Mouse (Mus musculus) layer of hippocampus, postnatal 36 days (tissue): ENCODE results near the gene Zfp260. TPM values are rescaled to one million over a fixed set of nuclear protein-coding genes. Genes with fewer than 3 reads are reported as not detected.
"Not testable (repeated sequence)": the region's sequence is repeated elsewhere in the genome, so short reads cannot be mapped to it uniquely, and the experiment has no call there.

Source experiments
- DNase-seq, 2 experiments: peaks; one replicate each; pipeline ENCODE4 v3.0.0; 2022
- total RNA-seq, 2 experiments: library from RNA; stranded (reverse); gene quantifications; 2 replicates each; pipeline ENCODE4 v1.2.3; 2021

Zfp260 gene
- 10 to 100 TPM; 76.8 to 83.7 TPM for total RNA-seq

DNA sequence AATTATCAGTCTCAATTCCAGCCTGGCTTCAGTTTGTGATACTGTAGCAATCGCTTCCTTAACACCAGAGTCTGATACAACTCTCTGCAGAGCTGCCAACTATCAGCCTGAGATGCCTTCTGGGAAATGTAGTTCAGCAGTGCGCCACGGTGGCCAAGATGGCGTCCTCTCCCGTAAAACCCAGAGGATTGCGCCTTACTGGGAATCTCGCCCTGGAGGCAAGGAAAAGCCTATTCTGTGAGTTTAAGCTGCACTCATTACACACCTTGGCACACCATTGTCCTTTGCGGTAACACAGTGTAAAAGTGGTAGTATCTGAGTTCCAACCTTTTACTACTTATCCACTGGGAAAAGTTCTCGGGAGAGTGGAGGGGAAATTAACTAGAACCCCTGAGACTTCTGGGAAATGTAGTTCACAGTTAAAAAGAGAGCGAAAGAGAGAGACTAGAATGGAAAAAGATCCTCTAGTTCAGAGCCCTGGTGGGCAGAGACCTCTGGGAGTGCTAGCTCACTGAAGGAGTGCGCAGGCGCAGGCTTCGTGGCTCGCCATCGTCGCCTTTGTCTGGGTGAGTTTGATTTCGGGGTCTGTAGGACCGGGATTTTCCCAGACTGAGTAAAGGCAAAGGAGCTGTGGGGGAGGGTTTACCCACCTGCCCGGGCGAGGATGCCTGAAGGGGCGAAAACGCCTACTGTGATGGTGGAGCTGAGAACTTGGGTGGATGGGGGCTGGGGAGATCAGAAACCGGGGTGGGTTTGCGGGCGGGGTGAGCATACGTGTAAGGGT lies at the start of gene Zfp260:
Gene Zfp260 (plus strand): TSS at position 132 of the 784 bp plus-strand sequence.
- peak; percentile 89 to 90 for DNase-seq

DNA sequence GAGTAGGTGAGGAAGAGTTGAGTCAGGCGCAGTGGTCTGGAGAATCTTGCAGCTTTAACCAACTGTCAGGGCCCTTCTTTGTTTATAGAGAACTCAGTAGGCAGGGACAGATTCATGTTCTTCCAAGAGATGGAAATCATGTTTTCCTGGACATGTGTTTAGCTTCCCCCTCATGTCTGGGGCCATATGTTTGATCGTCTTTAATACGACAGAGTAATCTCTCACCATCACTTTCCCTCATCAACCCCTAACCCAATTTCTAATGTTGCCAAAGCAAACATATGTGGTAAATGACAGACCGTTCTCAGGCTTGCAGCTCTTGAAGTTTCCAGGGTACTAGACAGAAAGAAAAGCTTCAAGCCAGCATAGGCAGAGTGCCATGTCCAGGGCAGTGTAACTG lies 46.5 kb upstream of the Zfp260 start:
- peak; percentile 15 to 18 for DNase-seq

DNA sequence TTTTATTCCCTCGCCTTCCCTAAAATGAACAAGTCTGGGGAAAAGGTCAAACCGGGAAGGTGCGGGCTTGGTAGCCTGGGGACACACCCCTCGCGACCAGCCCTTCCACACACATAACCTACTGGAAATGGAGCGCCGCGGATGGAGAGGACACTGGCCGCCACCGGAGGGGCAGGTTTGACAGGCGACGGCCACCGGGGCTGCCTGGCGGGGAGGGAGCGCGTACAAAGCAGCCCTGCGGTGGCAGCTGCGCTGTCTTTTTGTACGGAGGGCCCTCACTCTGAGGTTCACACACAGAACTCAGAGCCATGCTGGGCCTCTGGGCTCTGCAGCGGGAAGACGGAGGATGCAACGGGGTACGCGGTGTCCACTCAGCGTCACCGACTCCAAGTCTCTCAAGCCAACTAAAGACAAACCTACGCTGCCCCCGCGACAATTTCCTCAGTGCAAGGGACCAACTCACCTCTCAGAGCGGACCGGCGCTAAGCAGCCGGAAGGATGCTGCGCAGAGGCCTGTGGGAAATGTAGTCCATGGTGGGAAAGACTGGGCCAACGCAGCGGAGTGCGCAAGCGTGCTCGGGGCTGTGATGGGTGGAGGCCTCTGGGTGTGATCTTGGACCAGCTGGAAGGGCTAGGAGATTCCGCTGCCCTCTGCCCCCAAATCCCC lies 43.6 kb upstream of the Zfp260 start, which contains the start of gene Zfp14:
Gene Zfp14 (minus strand): TSS at position 499 of the 667 bp plus-strand sequence.
- peak; percentile 93 to 94 for DNase-seq

GRCm38 (mm10) chr7:30053591-30053990 lies 41.0 kb upstream of the Zfp260 start:
- DNase-seq: no peak

GRCm38 (mm10) chr7:30060341-30060740 lies 34.2 kb upstream of the Zfp260 start:
- no peak for DNase-seq

DNA sequence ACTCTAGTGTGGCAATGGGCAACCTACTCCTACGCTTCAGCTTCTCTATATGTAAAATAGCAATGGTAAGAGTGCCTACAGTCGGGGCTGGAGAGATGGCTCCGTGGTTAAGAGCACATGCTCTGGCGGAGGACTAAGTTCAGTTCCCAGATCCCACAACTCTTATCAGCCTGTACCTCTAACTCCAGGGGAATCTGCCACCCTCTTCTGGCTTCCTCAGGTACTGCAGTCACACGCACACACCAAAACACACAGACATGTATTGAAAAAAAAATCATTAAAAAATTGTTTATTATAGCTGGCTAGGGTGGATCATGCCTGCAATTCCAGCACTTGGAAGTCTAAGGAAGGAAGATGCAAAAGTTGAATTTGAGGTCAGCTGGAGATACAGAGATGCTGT lies 32.1 kb upstream of the Zfp260 start:
- DNase-seq: no peak

DNA sequence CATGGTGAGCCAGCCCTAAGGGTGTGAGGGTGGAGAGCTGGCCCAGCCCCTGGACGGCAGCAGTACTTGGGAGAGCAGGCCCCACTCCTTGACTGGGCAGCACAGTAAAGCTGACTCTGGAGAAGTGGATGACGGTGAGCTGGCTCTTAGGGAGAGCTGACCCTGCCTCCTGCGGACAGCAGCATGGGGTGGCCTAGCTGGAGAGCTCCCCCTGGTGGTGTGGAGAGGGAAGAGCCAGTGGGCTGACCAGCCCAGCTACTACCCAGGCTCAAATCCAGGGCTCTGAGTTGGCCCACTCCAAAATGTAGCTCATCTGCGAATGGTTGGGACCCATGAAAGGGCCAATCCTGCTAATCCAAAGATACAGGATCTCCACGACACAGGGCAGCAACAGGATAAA lies 30.0 kb upstream of the Zfp260 start:
- no peak for DNase-seq

DNA sequence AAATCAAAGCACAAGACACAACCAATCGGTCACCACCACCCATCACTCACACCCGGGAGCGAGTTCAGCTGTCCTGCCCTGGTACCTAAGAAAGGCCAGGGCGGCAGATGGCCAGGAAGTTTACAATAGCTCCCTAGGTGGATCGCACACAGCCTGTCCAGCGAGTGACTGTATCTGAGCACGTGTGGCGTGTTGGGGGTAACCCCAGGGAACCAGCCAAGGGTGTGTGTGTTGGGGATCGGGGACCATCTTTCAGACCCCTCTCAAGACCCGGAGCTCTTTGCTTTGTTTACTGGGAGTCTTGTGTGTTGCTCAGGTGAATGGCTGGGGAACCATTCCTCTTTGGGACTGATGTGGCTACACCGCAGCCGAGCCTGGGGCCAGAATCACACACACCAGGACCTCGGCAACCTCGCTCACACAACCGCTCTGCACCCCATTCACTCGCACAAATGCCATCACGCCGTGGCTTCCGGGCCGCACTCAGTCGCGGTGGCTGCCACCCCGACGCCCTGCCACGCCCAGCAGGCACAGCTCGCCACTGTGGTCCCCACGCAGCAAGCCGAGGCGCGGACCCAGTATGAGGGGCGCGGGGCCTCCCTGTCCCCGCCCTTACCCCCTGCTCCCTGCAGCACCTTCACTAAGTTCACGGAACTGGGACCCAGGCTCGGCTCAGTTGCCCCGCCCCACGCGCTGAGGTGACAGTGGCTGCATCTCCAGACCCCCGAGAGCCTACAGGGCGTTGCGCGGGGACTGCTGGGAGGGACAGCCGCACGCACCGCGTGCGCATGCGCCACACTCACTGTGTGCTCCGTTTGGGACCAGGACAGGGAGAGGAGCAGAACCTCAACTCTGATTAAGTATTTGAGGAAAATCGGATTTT lies 22.2 kb upstream of the Zfp260 start, which contains the start of gene Zfp82:
Gene Zfp82 (minus strand): TSS at position 755 of the 883 bp plus-strand sequence.
- peak; percentile 80 to 81 for DNase-seq

GRCm38 (mm10) chr7:30086524-30086923 lies 8.1 kb upstream of the Zfp260 start:
- DNase-seq: peak in 1 of 2 experiments; percentile 22

- DNase-seq: no peak
Measured at GRCm38 (mm10) chr7:30089405-30089804, 5.2 kb upstream of the Zfp260 start.

DNA sequence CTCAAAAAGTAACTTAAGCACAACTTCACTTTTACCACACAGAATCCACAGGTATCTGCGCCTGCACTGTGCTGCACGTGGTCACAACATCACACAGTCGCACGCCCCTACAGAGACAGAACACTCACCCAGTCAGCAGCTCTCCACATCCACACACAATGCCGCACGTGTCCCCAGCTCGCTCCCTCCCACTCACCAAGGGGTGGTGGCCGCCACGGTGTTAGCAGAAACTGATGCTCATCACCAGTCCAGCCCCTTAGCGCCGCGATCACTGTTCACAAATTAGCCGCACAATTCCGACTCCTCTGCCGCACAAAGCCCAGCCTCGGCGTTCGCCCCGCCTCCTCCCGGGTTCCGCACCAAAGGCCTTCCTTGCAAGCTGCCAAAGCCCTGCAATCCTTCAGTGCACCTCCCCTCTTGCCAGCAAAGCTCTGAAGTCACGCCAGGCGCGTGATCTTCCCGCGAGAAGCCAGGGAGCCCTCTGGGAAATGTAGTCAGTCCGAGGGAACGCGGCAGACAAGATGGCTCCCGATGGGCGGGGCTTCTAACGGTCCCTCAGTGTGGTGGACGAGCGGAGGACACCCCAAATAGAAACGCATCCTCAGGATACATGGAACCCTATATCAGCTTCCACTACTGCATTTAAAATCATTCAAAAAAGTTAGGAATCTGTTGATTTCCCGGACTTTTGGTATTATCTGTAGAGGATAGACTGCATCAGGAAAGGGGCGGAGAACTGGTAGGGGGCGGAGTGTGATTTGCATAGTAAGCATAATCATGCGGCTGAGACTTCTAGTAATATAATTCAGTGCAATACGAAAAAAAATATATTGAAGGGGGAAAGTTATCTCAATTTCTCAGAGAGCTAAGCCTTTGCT lies 4.2 kb upstream of the Zfp260 start, which contains the start of the genes Gm26920 and Zfp566:
Gene Gm26920 (minus strand): TSS at position 319 of the 878 bp plus-strand sequence.
Gene Zfp566 (minus strand): TSS at position 436 of the 878 bp plus-strand sequence.
- peak; percentile 95 to 97 for DNase-seq

- DNase-seq: no peak
Measured at GRCm38 (mm10) chr7:30090970-30091585, 3.5 kb upstream of the Zfp260 start.

DNA sequence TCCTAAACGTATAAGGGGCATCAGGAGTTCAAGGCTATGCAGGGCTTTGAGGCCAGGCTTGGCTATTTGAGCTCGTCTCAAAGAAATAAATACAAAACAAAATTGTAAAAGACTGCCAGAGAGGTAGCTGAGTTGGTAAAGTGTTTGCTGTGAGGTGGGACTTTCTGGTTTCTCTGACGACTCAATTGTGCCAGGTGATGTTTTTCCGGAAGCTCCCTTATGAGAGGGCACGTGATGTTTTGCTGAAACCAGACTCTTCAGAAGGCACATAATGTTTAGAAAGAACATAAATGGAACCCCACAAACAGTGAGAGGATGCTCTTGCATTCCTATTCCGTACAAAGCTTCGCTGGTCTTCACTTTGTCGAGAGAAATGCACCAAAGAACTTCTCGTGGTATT lies 1.9 kb upstream of the Zfp260 start:
- DNase-seq: no peak

DNA sequence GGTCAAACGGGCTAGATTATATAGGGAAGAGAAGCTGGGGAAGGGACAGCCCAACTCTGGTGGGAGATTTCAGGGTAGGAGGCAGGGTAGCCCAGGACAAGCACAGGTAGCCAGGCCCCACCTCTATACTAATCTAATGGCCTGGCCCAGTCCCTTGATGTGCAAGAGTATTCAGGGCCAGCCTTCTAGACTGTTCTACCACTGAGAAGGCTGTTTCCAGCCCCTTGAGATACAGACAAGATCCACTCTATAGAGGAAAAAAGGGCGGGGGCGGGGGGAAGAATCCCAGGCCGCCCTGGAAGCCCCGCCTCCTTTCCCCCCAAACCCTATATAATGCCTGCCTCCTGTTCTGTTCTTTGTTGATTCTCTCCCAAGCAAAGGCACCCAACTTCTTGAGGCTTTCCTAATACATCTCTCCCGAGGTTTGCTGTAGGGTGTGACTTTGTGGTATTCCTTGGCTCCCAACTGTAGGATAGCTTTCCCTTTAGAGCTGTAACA lies 610 bp upstream of the Zfp260 start:
- no peak for DNase-seq

- DNase-seq: no peak
Measured at GRCm38 (mm10) chr7:30095551-30096125, 1.1 kb downstream of the Zfp260 start.

- peak; percentile 81 to 82 for DNase-seq
Measured at GRCm38 (mm10) chr7:30099297-30099696, 4.7 kb downstream of the Zfp260 start.

DNA sequence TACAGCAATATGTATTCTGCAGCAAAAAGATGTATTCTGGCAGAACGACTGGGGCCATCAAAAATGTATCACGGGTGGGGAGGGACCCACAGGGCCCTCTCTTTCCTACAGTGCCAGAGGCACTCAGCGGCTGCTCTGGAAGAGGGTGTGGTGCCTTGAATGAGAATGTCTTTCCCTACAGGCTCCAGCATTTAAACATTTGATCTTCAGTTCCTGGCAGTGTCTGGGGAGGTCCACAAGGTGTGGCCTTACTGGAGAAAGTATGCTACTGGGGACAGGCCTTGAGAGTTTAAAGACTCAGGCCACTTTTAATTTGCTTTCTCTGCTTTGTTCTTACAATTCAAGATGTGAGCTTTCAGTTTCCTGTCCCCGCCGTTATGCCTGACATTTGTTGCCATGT lies 21.5 kb downstream of the Zfp260 start:
- DNase-seq: no peak

DNA sequence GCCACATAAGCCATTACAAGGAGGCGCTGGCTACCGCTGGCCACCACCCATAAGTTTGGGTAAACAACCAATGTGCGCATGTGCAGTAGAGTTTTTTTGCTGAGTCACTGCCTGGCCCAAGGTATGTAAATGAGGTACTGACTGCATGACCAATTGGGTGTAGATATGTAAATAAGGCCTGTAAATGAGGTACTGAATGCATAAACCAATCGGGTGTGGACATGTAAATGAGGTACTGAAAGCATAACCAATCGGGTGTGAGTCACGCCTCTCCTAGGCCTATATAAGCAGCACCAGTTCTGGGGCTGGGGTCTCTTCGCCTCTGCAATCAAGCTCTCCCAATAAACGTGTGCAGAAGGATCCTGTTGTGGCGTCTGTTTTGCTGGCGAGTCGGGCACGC lies 23.4 kb downstream of the Zfp260 start:
- DNase-seq: not testable (repeated sequence)

DNA sequence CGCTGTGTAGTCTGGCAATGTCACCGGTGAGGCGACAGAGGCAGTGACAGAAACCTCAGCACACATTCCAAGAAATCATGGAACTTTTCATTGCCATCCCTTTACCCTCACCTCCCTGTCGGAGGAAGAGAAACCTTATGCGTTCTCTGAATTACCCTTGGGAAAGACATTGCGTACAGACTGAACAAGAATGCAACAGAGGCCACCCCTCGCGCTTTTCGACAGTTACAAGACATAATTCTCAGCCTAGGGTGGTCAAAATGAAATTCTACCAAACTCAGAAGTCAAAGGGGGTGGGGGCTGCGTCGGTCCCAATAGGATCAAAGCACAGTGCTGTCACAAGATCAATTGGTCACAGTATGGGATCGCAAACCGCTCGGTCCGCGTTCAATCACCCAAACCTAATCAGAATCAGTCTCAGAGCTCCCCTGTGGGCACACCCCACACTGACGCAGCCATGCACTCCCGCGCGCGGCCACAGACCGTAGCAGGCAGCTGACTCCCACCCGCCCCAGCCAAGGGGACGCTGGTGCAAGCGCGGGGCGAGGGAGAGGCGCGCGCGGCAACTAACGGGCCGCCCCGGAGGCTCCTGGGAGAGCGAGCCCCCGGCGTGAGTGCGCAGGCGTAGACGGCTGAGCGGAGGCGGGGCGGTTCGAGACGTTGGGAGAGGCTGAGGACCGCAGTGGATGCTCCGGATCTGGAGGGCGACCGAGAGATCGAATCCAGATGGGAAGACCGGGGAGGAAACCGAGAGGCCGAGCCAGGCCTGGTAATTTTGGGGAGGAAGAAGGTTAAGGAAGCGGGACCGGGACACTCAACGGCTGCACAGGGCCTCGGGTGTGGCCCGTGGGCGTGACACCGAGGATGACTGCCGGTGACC lies 27.0 kb downstream of the Zfp260 start, which contains the start of gene Zfp382:
Gene Zfp382 (plus strand): TSS at position 635 of the 880 bp plus-strand sequence.
- peak; percentile 90 to 91 for DNase-seq
